Mouse (Mus musculus) cerebellum, postnatal 10 days (tissue): ENCODE measurements at regions not wholly inside any gene's neighbourhood (a gene's known extent, or its start where the extent isn't known, plus 50 kb on each side); places are given as distances from the start of the nearest gene placed in this dataset.
A peak's percentile ranks its signal among the peaks of the same experiment; 100 is the strongest.

Experiments used
- DNase-seq, 2 experiments: peaks; one replicate each; pipeline ENCODE4 v3.0.0; 2021; ENCODE audit warnings: mixed read lengths in 2 of 2

GRCm38 (mm10) chr14:105628673-105629072, 267.9 kb downstream of the Spry2 start:
- peak in 1 of 2 experiments; percentile 10 for DNase-seq

- no peak for DNase-seq
Observed at GRCm38 (mm10) chr14:105624387-105624786, 272.2 kb downstream of the Spry2 start.

- DNase-seq: no peak
Observed at GRCm38 (mm10) chr14:105622166-105622565, 274.5 kb downstream of the Spry2 start.

GRCm38 (mm10) chr14:105621124-105621523, 275.5 kb downstream of the Spry2 start:
- DNase-seq: peak; percentile 39 to 68

- DNase-seq: no peak
Observed at GRCm38 (mm10) chr14:105619449-105619848, 277.2 kb downstream of the Spry2 start.

DNA sequence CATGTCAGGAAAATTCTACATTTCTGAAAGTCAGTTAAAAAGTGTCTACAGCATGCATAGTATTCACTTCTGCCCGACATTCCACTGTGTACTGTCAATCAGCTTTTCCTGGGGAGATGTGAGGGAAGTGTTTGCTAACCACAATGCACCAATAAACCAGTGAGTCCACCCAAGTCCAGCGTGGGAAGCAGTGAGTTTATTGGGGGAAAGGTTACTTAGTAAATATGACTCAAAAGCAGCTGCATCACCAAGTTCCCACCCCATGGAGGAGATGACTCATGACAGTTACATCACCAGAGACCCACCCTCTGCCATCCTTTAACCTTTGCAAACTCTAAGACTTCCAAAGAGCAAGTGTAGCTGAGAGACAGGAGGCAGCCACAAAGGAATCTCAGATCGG, 280.9 kb downstream of the Spry2 start:
- no peak for DNase-seq

GRCm38 (mm10) chr14:105612794-105613193, 283.8 kb downstream of the Spry2 start:
- DNase-seq: no peak

DNA sequence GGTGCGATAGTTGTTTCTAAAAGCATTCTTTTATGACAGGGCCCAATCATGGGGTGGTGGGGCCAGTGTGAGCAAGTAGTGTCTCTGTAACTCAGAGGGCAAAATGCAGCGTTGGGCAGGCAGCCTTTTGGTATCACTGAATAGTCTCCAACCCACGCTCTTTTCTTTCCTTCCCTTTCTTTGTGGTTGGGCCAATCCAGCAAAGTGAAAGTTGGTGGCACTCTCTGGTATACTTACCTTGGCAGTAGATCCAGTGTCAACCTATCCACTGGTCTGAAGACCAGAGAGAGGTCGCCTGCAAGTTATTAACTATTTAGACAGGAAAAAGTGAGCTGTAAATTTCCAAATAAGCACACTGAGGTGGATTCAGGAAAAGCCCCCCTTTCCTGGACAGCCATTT, 287.8 kb downstream of the Spry2 start:
- DNase-seq: no peak

GRCm38 (mm10) chr14:105606551-105606950, 290.1 kb downstream of the Spry2 start:
- DNase-seq: no peak

DNA sequence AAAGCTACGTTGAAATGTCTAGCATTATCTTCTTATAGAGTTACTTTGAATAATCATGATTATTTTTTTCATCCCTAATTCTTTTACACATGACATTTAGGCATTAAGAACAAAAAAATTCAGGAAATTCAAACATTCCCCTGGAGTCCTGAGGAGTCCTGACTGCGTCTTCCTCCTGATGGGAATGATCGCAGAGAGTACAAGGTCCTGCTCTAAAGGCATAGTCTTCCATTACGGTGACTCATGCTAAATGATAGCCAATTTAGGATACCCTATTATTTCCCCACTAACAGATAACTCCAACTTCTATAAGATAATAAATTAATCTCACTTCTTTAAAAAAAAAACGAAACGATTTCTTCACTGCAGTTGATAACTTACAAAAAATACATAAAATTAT, 292.2 kb downstream of the Spry2 start:
- no peak for DNase-seq

DNA sequence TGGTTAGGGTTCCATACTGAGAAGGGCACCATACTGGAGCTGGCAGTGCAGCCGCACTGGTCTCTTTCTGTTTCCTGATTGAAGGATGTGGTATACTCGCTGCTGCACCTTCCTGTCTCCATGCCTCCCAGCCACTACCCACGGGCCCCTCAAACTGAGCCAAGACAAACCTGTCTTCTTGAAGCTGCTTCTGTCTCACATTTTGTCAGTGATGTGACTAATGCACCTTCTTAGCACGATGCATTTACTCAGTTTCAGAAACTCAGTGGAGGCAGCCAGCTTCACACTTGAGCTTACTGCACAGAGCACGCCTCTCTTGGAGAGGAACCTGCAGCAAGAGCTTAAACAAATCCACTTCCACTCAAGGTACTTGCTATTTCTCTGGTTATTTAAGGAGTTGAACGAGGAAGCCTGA, 293.6 kb downstream of the Spry2 start:
- no peak for DNase-seq

- DNase-seq: no peak
Observed at GRCm38 (mm10) chr14:105599550-105600453, 296.8 kb downstream of the Spry2 start.

- peak; percentile 12 to 15 for DNase-seq
Observed at GRCm38 (mm10) chr14:105589751-105590150, 306.9 kb downstream of the Spry2 start.

DNA sequence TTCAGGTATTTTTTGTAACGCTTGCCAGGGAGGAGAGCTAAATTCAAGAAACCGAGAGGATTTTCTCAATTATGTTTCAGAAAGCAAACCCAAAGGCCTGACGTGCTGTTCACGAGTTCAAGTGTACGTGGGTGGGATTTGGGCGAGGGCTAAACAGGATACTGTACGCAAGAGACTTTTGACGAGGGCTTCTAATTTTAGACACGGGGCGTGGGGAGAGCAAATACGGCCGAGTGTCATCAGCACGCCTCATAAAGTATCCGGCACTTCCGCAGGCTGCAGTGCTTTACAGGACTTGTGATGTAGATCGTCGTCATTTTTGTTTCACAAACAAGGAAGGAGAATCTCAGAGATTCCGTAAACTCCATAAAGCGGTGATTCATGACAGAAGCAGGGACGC, 307.4 kb downstream of the Spry2 start:
- DNase-seq: peak; percentile 6 to 8

GRCm38 (mm10) chr14:105588391-105589163, 308.0 kb downstream of the Spry2 start:
- DNase-seq: peak; percentile 76 to 85

GRCm38 (mm10) chr14:105588029-105588390, 308.6 kb downstream of the Spry2 start:
- DNase-seq: no peak

DNA sequence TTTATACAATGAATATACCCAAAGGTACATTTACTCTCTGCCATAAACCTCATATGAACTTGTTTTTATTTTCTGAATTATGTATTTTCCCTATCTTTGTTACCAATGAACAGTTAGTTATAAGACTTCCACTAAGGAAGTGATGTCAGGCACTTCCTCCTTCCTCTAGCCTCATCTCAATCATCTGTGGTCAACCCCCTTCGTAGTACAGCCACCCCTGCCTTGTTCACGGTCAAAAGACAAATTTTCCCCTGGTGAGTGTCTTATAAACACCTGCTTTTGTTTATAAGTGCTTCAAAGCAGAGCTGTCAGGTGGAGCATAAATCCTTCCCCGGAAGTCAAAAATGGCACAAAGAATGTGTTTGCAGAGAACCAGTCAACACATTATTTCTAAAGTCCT, 312.0 kb downstream of the Spry2 start:
- DNase-seq: no peak

- DNase-seq: no peak
Observed at GRCm38 (mm10) chr14:105583497-105583896, 313.1 kb downstream of the Spry2 start.

DNA sequence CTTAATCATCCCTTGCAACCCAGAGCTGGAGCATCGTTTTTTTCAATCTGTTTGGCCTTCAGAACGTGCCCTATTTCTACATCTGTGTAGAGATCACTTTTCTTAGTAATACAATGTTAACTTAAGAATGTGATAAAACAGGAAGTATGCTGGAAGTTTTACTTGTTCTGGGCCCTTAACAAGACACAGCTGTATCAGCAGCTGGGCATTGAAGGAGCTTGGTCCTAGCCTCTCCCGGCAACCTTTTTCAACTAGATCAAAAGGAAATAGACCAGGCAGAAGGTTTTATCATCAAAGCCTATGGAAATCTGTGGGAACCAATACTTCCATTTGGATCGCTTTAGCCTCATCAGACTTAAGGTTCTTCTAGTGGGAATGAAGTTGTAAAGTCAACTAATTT, 317.9 kb downstream of the Ndfip2 start:
- DNase-seq: no peak

DNA sequence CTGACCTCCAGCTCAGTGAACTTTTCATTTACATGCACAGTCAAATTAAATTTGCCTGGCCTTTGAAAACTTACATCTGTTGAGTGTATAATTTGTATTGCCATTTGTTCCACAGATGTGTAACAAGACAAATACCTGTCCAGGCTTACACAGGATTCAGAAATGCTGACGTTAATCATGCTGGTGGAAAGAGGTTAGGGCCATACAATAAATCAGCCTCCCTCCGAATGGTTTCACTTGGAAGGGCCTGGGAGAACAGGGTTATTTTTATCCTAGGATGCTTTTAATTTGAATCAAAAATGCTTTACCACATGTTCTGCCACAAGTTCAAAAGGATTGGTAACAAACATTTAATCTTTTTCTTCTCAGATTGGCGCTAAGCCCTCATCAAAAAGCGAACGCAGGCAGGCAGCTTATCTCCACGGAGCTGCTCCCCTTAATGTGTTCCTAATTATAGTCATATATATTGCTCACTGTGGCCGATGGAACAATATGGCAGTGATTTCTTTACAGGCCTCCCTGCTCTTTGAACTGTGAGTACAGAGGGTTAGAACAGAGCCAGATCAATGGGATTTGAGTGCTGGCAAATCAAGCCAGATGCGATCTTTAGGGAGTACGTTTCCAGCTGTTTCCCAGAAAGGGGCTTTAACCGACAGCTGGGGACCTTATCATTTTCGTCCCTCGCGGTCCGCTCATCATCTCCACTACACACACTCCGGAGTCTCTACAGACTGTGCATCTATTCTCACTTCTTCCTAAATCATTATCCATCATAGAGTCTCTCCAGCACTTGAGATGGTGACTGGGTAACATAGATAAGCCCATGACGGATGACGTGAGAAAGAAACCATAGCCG, 313.9 kb downstream of the Ndfip2 start:
- DNase-seq: no peak

GRCm38 (mm10) chr14:105570156-105570555, 311.8 kb downstream of the Ndfip2 start:
- DNase-seq: no peak

GRCm38 (mm10) chr14:105565827-105566226, 307.5 kb downstream of the Ndfip2 start:
- DNase-seq: no peak

- no peak for DNase-seq
Observed at GRCm38 (mm10) chr14:105562843-105563242, 304.5 kb downstream of the Ndfip2 start.
